Mouse (Mus musculus) cerebellum, adult 8-10 months (tissue): ENCODE data around the gene Vmn2r7.
"Not testable (repeated sequence)": the region's sequence is repeated elsewhere in the genome, so short reads cannot be mapped to it uniquely, and the experiment has no call there.

ENCODE experiments used
- DNase-seq: peaks from one replicate; pipeline ENCODE4 v3.0.0; 2022

The Vmn2r7 gene

GRCm38 (mm10) chr3:64844665-64845064 lies at the start of gene Vmn2r7:
TSS of gene Vmn2r7 (minus strand) at chr3:64844765.
- DNase-seq, result not testable (repeated sequence)

GRCm38 (mm10) chr3:64889725-64890124 lies 45.2 kb upstream of the Vmn2r7 start:
- DNase-seq, result no peak

GRCm38 (mm10) chr3:64878199-64878977 lies 33.8 kb upstream of the Vmn2r7 start:
- DNase-seq, result no peak

- no peak for DNase-seq
These were observed 32.1 kb upstream of the Vmn2r7 start for GRCm38 (mm10) chr3:64876669-64877068.

- no peak for DNase-seq
These were observed 1.7 kb downstream of the Vmn2r7 start for GRCm38 (mm10) chr3:64842881-64843280.

GRCm38 (mm10) chr3:64842299-64842698 lies 2.3 kb downstream of the Vmn2r7 start:
- peak; percentile 22 for DNase-seq

GRCm38 (mm10) chr3:64831134-64831533 lies 13.4 kb downstream of the Vmn2r7 start:
- DNase-seq, result no peak

GRCm38 (mm10) chr3:64791245-64791591 lies 53.3 kb downstream of the Vmn2r7 start:
- no peak for DNase-seq

- peak; percentile 51 for DNase-seq
These were observed 53.9 kb downstream of the Vmn2r7 start for GRCm38 (mm10) chr3:64790509-64791244.

- no peak for DNase-seq
These were observed 61.7 kb downstream of the Vmn2r7 start for GRCm38 (mm10) chr3:64782901-64783300.

- DNase-seq, result no peak
These were observed 72.4 kb downstream of the Vmn2r7 start for GRCm38 (mm10) chr3:64772132-64772531.

- no peak for DNase-seq
These were observed 88.4 kb downstream of the Vmn2r7 start for GRCm38 (mm10) chr3:64756145-64756544.

- DNase-seq, result peak; percentile 5
These were observed 117.2 kb downstream of the Vmn2r7 start for GRCm38 (mm10) chr3:64727187-64727970.

- DNase-seq, result not testable (repeated sequence)
These were observed 118.8 kb downstream of the Vmn2r7 start for GRCm38 (mm10) chr3:64725736-64726135.

GRCm38 (mm10) chr3:64676069-64676468 lies 168.5 kb downstream of the Vmn2r7 start:
- not testable (repeated sequence) for DNase-seq
